ENCODE assay signal across 15 mouse cellular contexts in genomic region chr8:8621236-8621917, GRCm38 (mm10). TPM values are rescaled to one million over a fixed set of nuclear protein-coding genes. Genes with fewer than 3 reads are reported as not detected.
DNase-seq lines count a peak whose midpoint lies in the region; ATAC-seq and TF ChIP-seq lines count a peak whose summit lies in the region.
"Had no signal": no experiment of that assay in that cellular context is flagged by ENCODE, and none has a peak within 500 bp of the region (broad histone marks: within the 10 kb centered on the region; RNA-seq: fewer than 3 reads in every experiment).

No protein-coding gene starts in this region.

- TF ChIP-seq CTCF in layer of hippocampus, adult 2 months (conservative IDR thresholded peaks at IDR 0.05), result no peak

- H3K27ac ChIP-seq in hindbrain, embryonic 16.5 days (ENCODE audit: low read depth, low read length), result no peak overlapping the region
- H3K27ac ChIP-seq in hindbrain, embryonic 12.5 days, result no peak overlapping the region
- H3K27ac ChIP-seq in layer of hippocampus, adult 2 months, result peak overlapping the region; percentile 52; the same call in 1 of the 2 replicates
- H3K27ac ChIP-seq: embryonic facial prominence, embryonic 10.5 days; liver, embryonic 13.5 days; stomach, embryonic 15.5 days had no signal

- no peak overlapping the region for H3K4me3 ChIP-seq in hindbrain, embryonic 16.5 days (ENCODE audit: low read length)
- no peak overlapping the region for H3K4me3 ChIP-seq in hindbrain, embryonic 12.5 days
- peak overlapping the region; percentile 5; the same call in 1 of the 2 replicates for H3K4me3 ChIP-seq in layer of hippocampus, adult 2 months
- H3K4me3 ChIP-seq: embryonic facial prominence, embryonic 10.5 days; liver, embryonic 13.5 days; midbrain, embryonic 10.5 days; myocyte; stomach, embryonic 15.5 days had no signal

- H3K9ac ChIP-seq in hindbrain, embryonic 16.5 days (ENCODE audit: low read depth, low read length), result no peak overlapping the region
- no peak overlapping the region for H3K9ac ChIP-seq in hindbrain, embryonic 12.5 days
- H3K9ac ChIP-seq: liver, embryonic 13.5 days; stomach, embryonic 15.5 days had no signal

- no peaks in the 10 kb centered on the region for H3K27me3 ChIP-seq in hindbrain, embryonic 16.5 days (replicated peaks; ENCODE audit: control insufficient read depth, insufficient read depth, low read length)
- H3K27me3 ChIP-seq in hindbrain, embryonic 12.5 days, result peaks cover 3% of the 10 kb centered on the region; the same call in 1 of the 2 replicates
- H3K27me3 ChIP-seq: liver, embryonic 13.5 days; stomach, embryonic 15.5 days had no signal

- H3K36me3 ChIP-seq in hindbrain, embryonic 16.5 days (ENCODE audit: control insufficient read depth, insufficient read depth, low read length), result peaks cover 9% of the 10 kb centered on the region
- peaks cover 42% of the 10 kb centered on the region for H3K36me3 ChIP-seq in hindbrain, embryonic 12.5 days
- H3K36me3 ChIP-seq: liver, embryonic 13.5 days had no signal

- peak; percentile 34 to 43 for DNase-seq in cerebellum, postnatal 10 days
- no peak for DNase-seq in cerebellum, adult 9-10 months
- peak; percentile 60 to 80 for DNase-seq in layer of hippocampus, adult 2 months (ENCODE audit: low spot score in 2 of 2)
- DNase-seq in right cerebral cortex, postnatal 25 days, result peak; percentile 40
- no peak for DNase-seq in gastrocnemius, postnatal 25 days
- DNase-seq in kidney, adult 11 months, result no peak
- DNase-seq: adrenal gland, postnatal 14 days; kidney, adult 8-10 months; liver, embryonic 13.5 days had no signal

- H3K9me3 ChIP-seq in hindbrain, embryonic 16.5 days (ENCODE audit: control insufficient read depth, low read length), result no peaks in the 10 kb centered on the region
- H3K9me3 ChIP-seq in hindbrain, embryonic 12.5 days (replicated peaks), result no peaks in the 10 kb centered on the region
- H3K9me3 ChIP-seq: embryonic facial prominence, embryonic 10.5 days; liver, embryonic 13.5 days; midbrain, embryonic 10.5 days; stomach, embryonic 15.5 days had no signal

- 75% methylated on average over 16 of the region's 16 CpGs for WGBS in hindbrain, embryonic 16.5 days
- 82% methylated on average over 16 of the region's 16 CpGs for WGBS in hindbrain, embryonic 12.5 days

- H3K4me1 ChIP-seq in hindbrain, embryonic 16.5 days (ENCODE audit: control insufficient read depth, insufficient read depth, low read depth, low read length), result peaks cover 22% of the 10 kb centered on the region
- H3K4me1 ChIP-seq in hindbrain, embryonic 12.5 days, result peaks cover 36% of the 10 kb centered on the region
- H3K4me1 ChIP-seq: liver, embryonic 13.5 days; stomach, embryonic 15.5 days had no signal

- H3K4me2 ChIP-seq in hindbrain, embryonic 16.5 days (ENCODE audit: low read length), result no peak overlapping the region; the same call in 1 of the 2 replicates
- H3K4me2 ChIP-seq in hindbrain, embryonic 12.5 days (replicated peaks), result no peak overlapping the region
- H3K4me2 ChIP-seq: liver, embryonic 13.5 days; stomach, embryonic 15.5 days had no signal

- peak; percentile 5; the same call in 1 of the 2 replicates for ATAC-seq in hindbrain, embryonic 16.5 days
- ATAC-seq in hindbrain, embryonic 12.5 days (ENCODE audit: low FRiP score), result no peak

RNA-seq across cellular contexts. Expression of gene Efnb2, which starts 39.7 kb away (rescaled TPM):
- polyA plus RNA-seq in hindbrain, embryonic 16.5 days (2015; fragmentation: Nextera tagmentation; extraction: Ambion mirVana), result 9.6 and 16.8 TPM in 2 replicates
- polyA plus RNA-seq in hindbrain, embryonic 12.5 days (2016; fragmentation: Nextera tagmentation; extraction: Ambion mirVana), result 61.5 and 64.7 TPM in 2 replicates
- total RNA-seq in layer of hippocampus, adult 2 months (2021), result 10 to 100 TPM; 25.0 to 28.9 TPM
- total RNA-seq in gastrocnemius, postnatal 25 days (2021), result 1 to 10 TPM; 6.3 to 6.9 TPM

Comparison
In these comparisons a context has a peak if more than half of its experiments do, and no peak if none do; other contexts are left out.
1. DNase-seq: peak in cerebellum, postnatal 10 days (2 of 2), layer of hippocampus, adult 2 months (2 of 2) and right cerebral cortex, postnatal 25 days (single experiment); none in cerebellum, adult 9-10 months (single experiment), gastrocnemius, postnatal 25 days (single experiment) and kidney, adult 11 months (single experiment).